Mouse (Mus musculus) left cerebral cortex, adult 2 months (tissue): ENCODE data around the gene Ascc1. TPM values are rescaled to one million over a fixed set of nuclear protein-coding genes. Genes with fewer than 3 reads are reported as not detected.
A peak's percentile ranks its signal among the peaks of the same experiment; 100 is the strongest.

ENCODE experiments used
- DNase-seq, 2 experiments: peaks; one replicate each; pipeline ENCODE4 v3.0.0; 2021 to 2022; ENCODE audit warnings: low spot score in 2 of 2, mixed read lengths in 1 of 2; ENCODE audit errors: extremely low spot score in 1 of 2
- H3K27ac ChIP-seq: fragments of 200-600 bp; 2 replicates; pipeline ENCODE4 v1.8.1; 2022
- H3K4me3 ChIP-seq: fragments of 200-600 bp; 2 replicates; pipeline ENCODE4 v1.8.1; 2022
- CTCF ChIP-seq: fragments of 200-600 bp; IDR thresholded peaks from 2 replicates; pipeline ENCODE4 v1.8.1; 2022; ENCODE audit warnings: antibody characterized with exemption, mild to moderate bottlenecking, moderate library complexity
- intact Hi-C: fragments of 180-260 bp; cut with DNase I; formaldehyde crosslinking; loops from one replicate; pipeline ENCODE4 v1.15.1; 2025
- total RNA-seq, 2 experiments: library from RNA; stranded (reverse); gene quantifications; 2 replicates each; pipeline ENCODE4 v1.2.3; 2021

Ascc1 gene
- total RNA-seq, 2 experiments from 2014 or later, result 13.2 to 15.1 TPM

DNA sequence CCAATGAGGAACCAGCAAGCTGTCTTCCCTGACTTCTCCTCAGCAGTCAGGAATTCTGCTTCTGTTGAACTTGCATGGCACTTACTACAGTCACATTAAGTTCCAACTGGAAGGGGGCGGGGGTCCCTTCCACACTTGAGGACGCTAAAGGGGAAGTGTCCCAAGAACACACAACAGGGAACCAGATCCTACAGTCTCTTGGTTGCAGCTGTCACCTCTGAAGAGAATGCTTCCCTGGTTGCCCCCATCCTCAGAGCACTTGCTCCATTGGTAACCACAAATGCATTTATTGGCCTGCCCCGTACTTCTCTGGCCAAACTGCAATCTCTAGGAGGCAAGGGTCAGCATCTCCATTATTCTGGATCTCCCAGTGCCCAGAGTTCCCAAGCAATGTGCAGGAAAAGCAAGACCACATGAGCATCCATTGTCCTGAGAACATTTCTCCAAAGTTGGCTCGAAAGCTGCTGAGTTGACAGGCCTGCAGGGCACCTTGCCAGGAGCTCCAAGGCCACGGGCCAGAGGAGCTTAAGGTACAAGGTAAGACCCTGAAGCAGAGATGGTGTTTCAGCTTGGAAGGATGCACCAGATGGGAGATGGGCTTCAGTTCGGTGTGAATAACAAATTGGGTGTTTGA lies 35.2 kb upstream of the Ascc1 start:
- TF ChIP-seq CTCF, result no peak
- no peak for DNase-seq
- intact Hi-C loops, result no loop called here
- Histone ChIP-seq H3K27ac (no peak overlapping the region), H3K4me3 (no peak overlapping the region)

DNA sequence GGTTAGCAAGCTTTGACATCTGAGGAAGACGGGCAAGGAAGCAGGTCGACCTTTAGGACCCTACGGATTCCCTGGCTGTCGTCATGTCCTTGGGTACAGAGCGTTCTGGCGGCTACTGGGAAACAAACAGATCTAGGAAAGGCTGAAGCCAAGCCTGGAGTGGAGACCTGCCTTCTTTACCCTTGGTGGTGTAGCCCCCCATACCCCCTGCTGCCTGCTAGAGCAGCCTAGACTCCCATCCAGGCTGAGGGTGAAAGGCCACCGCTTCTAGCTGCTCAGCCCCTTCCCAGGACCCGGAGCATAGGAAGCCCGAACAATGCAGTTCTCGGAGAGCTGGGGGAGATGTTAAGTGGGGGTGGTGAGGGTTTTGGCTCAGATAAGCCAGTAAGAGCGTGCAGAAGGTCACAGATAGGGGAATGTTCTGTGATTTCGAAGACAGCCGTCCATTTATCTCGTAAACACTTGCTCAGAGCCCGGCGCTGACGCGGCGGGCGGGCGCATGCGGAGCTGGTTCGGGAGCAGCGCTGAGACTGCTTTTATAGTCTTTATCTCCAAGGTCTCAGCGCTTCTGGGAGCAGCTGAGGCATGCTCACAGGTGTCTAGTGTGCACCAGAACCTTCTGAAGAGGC lies 32.7 kb upstream of the Ascc1 start:
- TF ChIP-seq CTCF, result no peak
- peak overlapping the region; percentile 65 for H3K4me3 ChIP-seq
- intact Hi-C loops, result loop anchor here (1.0 kb wide), 1 partner anchor 19 kb away; the partner anchor contains the start of gene Ddit4
- H3K27ac ChIP-seq, result peak overlapping the region; percentile 99
- peak; percentile 59 to 69 for DNase-seq

DNA sequence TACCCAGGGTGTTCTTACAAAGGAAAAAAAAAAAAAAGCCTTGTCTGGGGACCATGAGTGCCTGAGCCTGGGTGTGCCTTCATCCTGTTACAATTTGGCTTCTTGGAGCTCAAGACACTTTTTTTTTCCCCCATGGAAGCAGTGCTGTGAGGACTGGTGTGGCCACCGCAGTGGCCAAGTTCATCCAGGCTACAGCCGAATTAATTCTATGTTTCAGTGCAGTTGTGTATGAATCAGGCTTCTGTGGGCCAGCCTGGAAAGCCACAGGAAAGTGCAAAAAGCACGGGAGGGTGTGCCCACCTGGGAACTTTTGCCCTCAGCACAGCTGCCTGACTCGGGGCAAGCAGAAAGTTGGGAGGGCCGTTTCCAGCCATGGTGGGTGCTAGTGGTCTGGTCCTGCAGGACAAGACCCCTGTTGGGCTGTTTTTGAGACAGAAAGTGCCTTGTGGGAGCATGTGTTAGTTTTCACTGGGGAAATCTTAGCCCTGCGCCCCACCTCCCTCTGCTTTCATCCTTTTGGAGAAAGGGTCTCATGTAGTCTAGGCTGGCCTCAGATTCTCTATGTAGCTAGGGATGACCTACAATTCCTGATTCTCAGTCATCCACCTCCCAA lies 32.0 kb upstream of the Ascc1 start:
- intact Hi-C loops, result no loop called here
- Histone ChIP-seq H3K4me3 (peak overlapping the region; percentile 65), H3K27ac (peak overlapping the region; percentile 99)
- no peak for DNase-seq
- no peak for TF ChIP-seq CTCF

DNA sequence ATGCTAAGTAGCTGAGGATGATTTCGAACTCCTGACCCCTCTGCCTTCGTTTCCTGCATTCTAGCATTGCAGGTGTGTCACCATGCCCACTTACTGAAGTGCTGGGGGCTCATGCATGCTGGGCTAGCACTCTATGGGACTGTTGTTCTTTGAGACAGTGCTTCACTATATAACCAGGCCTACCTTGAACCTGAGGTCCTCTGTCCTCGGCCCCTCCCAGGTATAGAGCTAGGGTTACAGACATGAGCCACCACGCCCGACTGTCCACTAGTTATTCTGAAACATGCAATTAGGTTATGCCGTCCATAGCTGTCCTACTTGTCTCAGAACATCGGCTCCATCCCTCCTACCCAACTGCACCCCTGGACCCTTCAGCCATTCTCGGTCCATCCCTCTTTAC lies 30.8 kb upstream of the Ascc1 start:
- intact Hi-C loops, result no loop called here
- Histone ChIP-seq H3K4me3 (no peak overlapping the region), H3K27ac (no peak overlapping the region; the same call in 1 of the 2 replicates)
- DNase-seq, result no peak
- no peak for TF ChIP-seq CTCF

DNA sequence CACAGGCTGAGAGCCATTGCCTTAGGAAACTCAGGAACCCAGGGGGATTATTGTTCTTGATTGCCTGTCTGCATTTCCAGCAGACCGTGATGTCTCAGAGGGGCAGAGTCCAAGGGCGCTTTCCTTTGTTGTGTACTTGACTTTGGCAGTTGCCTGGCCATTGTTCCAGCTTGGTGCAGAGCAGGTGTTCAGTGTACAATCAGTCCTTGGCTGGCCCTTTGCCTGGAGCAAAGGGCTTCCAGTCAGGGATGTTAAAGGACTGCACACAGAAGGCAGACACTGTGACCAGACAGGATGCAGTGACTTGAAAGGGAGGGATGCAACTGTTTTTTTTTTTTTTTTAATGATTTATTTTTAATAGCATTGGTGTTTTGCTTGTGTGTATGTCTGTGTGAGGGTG lies 30.1 kb upstream of the Ascc1 start:
- Histone ChIP-seq H3K4me3 (no peak overlapping the region), H3K27ac (no peak overlapping the region; the same call in 1 of the 2 replicates)
- intact Hi-C loops, result no loop called here
- TF ChIP-seq CTCF, result no peak
- no peak for DNase-seq

DNA sequence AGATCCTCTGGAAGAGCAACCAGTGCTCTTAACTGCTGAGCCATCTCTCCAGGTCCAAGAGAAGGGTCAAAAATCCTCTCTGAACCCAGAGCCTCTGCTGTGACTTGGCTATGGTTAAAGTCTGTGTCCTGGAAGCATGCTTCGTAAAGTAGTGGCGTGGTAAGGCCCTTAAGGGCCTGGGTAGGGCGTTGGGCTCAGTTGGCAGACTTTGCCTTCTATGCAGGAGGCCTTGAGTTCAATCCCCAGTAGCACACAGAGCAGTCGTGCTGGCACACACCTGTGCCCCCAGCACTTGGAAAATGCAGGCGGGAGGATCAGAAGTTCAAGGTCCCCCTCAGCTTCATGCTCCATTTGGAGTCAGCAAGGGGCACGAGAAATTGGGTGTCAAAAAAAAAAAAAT lies 29.6 kb upstream of the Ascc1 start:
- Histone ChIP-seq H3K27ac (peak overlapping the region; percentile 45), H3K4me3 (no peak overlapping the region)
- TF ChIP-seq CTCF, result no peak
- intact Hi-C loops, result no loop called here
- no peak for DNase-seq

DNA sequence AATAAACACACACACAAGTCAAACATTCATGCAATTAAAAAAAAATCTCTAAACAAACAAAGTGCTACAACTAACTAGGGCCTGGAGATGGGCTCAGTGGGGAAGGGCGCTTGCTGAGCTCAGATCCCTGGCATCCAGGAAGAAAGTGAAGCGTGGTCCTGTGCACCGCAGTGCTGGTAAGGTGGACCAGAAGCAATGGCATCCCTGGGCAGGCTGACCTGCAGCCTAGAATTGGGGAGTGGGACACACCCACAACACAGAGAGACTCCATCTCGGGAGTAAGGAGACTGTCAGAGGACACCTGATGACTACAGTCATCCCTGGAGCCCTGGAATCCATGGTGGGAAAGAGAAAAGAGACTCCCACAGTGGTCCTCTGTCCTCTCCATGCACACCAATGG lies 29.2 kb upstream of the Ascc1 start:
- H3K27ac ChIP-seq, result peak overlapping the region; percentile 85
- no peak for TF ChIP-seq CTCF
- intact Hi-C loops, result no loop called here

DNA sequence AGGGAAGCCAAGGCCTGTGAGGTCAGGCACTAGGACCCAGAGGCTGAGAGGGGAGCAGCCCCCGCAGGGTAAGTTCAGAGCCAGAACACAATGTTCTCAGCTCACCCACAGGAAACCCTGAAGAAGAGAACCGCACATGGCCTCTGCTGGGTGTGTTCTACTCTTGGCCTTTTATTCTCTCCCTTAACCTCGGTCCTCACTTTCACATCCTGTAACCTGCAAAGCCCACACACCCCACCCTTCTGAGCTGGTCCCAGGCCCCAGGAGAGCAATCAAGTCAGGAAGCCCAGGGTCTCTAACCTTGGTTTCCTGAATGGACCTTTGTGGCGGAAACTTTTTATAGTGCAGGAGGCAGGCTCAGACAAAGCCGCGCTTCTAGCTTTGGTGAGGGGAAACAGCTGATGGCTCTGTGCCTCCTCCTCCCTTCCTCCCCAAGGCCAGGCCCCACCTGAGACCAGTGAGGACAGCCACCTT lies 28.4 kb upstream of the Ascc1 start:
- Histone ChIP-seq H3K27ac (peak overlapping the region; percentile 85), H3K4me3 (no peak overlapping the region)
- intact Hi-C loops, result no loop called here
- no peak for TF ChIP-seq CTCF
- peak in 1 of 2 experiments; percentile 55 for DNase-seq

More for the DNA sequence above, 29.2 kb upstream of the Ascc1 start:
- H3K4me3 ChIP-seq, result no peak overlapping the region
- DNase-seq, result no peak

DNA sequence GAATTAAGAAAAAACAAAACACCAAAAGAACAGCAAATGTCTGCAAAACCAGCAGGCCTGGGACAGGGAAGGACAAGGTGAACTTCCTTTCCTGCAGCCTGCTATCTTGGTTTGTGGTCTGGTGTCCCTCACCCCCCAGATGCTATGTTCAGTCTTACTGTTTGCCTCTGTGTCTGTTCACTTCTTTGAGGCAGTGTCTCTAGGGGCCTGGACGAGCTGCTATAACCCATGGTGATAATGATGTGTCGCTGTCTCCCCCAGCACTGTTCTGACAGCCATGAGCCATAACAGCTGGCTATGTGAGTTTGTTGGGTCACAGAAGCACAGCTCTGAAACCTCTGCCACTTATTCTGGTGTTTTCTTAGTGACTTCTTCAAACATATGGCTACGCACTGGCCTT lies 27.8 kb upstream of the Ascc1 start:
- Histone ChIP-seq H3K27ac (peak overlapping the region; percentile 85), H3K4me3 (no peak overlapping the region)
- intact Hi-C loops, result no loop called here
- DNase-seq, result no peak
- no peak for TF ChIP-seq CTCF

DNA sequence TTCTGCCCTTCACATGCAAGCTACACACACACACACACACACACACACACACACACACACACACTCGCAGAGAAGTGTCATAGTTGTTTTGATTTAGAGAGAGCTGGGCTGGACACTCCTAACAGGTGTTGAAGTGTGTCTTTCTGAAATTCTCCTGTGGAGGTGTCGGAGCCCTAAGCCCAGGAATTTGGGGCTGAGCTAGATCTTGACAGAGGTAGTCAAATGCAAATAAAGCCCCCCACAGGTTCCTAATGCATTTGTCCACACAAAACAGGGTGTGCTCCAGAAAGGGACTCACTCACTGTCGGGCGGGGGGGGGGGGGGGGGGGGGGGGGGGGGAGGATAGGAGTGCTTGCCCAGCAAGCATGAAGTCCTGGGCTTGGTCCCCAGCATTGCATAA lies 25.5 kb upstream of the Ascc1 start:
- no peak overlapping the region for H3K4me3 ChIP-seq
- intact Hi-C loops, result no loop called here
- no peak for DNase-seq
- H3K27ac ChIP-seq, result no peak overlapping the region; the same call in 1 of the 2 replicates
- no peak for TF ChIP-seq CTCF

DNA sequence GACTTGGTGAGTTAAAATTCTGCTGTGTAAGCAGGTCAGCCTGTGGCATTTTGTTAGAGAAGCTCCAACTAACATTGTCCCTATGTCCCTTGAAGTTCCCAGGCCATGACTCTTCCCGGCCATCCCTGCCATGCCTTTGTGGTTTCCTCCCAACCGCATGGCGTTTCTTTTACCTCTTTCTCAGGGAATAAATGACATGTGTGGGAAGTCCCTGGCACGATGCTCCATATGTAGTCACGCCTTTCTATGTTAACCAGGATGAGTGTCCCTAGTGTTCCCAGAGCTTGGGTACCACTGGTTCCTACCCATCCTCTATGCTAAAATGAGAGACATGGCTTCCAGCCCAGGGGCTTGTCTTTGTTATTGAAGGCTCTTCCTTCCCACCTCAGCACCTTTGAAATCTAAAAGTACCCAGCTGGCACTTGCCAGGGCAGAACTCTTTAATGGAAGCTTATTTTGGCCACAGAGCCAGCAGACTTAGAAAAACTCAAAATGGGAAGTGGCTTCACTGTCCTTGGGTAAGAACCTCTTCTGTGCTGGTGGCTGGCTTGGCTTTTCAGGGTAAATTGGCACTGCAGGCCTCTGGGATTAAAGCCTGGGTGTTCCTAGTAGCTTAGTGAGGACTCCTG lies 24.8 kb upstream of the Ascc1 start:
- intact Hi-C loops, result no loop called here
- DNase-seq, result no peak
- no peak overlapping the region for H3K4me3 ChIP-seq
- peak overlapping the region; percentile 72 for H3K27ac ChIP-seq
- TF ChIP-seq CTCF, result no peak

DNA sequence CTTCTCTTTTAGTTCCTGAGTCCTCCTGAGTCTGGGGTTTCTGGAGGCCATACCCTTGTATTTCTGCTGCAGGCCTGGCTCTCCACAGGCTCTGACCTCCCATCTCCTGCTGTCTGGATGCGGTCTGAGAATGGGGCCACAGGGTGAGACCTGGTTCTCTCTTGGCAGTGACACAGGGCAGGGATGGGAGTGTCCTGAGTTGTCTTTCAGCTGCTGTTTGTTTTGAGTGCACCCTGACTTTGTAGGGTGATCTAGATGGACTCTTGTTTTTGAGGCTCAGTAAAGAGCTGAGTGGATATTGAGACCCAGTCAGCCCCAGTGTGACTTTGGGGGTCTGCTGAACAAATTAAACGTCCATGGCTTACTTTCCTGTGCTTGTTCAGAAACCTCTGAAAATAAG lies 24.2 kb upstream of the Ascc1 start:
- H3K27ac ChIP-seq, result peak overlapping the region; percentile 72
- H3K4me3 ChIP-seq, result no peak overlapping the region
- intact Hi-C loops, result no loop called here
- no peak for DNase-seq
- no peak for TF ChIP-seq CTCF
